Mouse (Mus musculus) retina, adult 2 months (tissue): ENCODE data around the gene Nxph4.

Source experiments
- DNase-seq: peaks from one replicate; pipeline ENCODE4 v3.0.0-alpha.2; 2012; ENCODE audit warnings: low read depth, low spot score

Nxph4 gene

GRCm38 (mm10) chr10:127515271-127515982 is 18.9 kb downstream of the Nxph4 start:
- DNase-seq: no peak

DNA sequence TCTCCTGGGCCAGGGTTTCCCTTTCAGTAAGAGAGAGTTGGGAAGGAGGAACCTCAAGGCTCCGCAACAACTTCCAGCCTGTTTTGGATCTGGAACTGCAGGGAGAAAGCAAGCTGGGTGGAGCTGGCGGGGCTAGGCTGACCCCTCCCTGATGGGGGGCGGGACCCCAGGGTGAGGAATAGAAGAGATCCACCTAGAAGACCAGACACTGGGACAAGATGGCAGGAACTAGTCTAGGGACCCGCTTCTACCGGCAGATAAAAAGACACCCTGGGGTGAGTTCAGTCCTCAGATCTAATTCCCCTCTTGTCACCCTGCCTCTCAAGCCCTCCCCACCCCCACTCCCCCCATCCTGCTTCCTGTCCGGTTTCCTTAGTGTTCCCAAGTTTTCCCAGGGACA is 19.6 kb downstream of the Nxph4 start, which contains the start of gene Ndufa4l2:
Gene Ndufa4l2, plus strand, starts transcription at position 204 of the 400 bp plus-strand sequence.
- DNase-seq: no peak

DNA sequence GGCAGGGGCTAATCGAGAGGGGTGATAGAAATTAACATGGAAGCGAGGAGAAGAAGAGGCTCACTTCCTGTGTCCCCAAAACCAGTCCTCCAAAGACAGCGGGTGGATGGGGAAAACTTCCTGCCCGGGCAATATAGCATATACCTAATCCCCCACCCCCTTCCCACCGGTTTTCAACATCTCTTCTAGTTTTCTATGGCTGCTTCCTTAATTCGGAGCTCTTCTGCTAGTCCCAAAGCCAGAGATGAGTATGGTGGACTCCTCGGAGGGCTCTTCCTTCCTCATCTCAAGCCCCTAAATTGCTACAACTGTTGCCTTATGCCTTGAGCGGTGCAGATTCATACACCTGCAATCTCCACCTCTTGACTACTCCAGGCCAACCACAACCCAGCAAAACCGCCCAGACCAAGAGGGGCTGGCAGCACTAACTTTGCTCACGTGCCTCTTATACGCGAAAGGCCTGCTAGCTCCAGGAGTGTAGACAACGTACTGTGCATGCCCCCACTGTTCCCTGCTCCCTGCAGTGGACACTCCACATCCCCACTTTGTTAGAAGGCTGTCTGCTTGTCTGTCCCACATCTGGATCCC is 20.2 kb downstream of the Nxph4 start:
- DNase-seq: no peak

GRCm38 (mm10) chr10:127513501-127514091 is 20.8 kb downstream of the Nxph4 start:
- DNase-seq: no peak

GRCm38 (mm10) chr10:127512813-127513212 is 21.5 kb downstream of the Nxph4 start:
- DNase-seq: peak; percentile 82

GRCm38 (mm10) chr10:127512307-127512666 is 22.1 kb downstream of the Nxph4 start:
- DNase-seq: no peak

DNA sequence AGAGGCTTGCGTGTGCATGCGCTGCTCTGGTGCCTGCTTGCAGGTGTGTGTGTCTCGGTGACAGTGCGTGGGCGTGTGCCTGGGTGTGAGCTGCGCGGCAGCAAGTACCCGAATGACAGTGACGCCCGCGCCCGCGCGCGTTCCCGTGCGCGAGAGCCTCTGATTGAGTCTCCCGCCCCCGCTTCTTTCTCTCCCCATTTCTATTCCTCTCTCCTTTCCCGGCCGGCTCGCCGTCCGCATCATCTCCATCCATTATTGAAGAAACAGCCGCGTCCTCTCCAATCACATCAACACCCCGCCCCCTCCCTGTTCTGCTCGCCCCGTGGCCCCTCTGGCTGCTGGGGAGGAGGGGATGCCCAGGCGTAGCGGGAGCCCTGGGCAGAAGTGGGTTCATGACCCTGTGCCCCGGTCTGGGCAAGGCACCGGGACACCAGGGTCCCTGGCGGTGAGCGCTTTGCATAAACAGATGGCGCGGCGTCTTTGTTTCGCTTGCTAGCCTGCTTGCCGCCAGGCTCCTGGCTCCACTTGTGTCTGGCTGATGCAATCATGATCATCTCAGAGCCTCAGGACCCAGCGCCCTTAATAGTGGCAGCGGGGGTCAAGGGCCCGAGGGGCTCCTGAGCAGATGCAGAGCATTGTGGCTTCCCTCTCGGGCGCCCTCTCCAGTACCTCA is 22.6 kb downstream of the Nxph4 start:
- no peak for DNase-seq

DNA sequence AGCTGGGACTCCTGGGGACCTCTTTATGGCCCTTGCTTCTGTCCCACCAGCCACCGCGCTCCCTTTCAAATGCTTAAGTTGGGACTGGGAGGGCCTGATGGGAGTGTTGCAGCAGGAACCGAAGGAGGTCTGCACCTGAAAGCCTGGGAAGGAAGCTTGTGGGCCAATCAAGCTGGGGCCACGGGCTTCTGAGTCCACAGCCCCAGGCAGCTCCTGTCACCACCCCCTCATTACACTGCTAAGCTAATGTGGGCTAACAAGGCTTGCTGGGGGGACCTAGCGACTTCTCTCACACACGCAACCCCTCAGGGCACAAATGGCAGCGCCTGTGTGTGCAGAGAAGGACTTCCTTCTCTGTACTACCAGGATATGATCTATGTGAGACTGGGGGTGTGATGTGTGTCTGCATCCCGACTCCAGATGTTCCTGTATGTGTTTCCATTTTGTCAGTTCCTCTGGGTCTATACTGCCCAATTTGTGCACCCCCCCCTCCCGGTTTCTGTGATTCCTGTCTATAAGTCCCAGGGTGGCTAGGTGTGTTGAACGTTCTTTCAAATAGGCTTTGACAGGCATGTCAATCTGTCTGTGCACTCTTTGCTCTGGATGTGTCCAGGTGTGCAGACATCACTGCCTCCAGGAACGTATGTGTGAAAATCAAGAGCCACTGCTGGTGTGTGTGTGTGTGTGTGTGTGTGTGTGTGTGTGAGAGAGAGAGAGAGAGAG is 23.3 kb downstream of the Nxph4 start:
- no peak for DNase-seq

- DNase-seq: no peak
Observed at GRCm38 (mm10) chr10:127509837-127510701, 24.3 kb downstream of the Nxph4 start.

GRCm38 (mm10) chr10:127509051-127509836 is 25.1 kb downstream of the Nxph4 start:
- peak; percentile 86 for DNase-seq

- DNase-seq: no peak
Observed at GRCm38 (mm10) chr10:127508239-127508638, 26.1 kb downstream of the Nxph4 start.

DNA sequence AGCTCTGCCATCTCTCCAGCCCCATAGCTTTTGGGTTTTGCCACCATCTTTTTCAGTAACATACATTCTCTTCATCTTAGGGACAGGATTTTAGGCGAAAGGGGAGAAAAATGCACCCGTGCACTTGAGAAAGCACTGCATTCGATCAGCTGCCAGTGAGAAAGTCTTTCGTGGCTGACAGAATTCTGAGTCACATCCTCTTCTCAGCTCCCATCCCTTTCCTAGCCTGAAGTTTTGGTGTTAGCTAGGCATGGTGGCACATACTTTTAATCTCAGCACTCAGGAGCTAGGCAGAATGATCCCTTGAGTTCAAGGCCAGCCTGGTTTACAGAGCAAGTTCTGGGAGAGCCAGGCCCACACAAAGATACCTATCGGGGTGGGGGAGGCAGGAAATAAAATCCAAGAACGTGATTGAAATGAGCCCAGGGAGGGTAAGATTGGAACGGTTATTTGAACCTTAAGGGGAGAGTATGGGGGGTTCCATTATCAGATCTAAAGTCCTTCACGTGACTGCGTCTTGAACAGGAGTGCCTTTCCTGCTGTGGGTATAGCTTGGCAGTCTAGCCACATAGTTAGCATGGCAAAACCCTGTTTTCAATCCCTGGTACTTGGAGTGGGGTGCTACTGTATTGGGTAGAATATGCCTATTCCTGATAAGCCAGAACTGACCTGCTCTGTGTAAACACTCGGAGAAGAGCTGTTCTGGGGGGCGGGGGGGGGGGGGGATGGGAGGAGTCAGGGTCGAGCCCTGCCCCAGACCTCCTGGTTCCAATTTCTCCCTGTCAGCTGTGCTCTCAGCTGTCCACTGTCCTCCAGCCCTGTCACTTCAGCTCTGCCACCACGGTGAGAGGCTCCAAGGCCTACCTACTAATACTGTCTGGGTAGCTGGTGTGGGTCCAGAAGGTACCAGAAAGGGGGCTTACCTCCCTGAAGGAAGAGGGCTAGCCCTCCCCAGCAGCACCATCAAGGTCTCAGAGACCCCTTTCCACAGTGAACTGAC is 33.2 kb downstream of the Nxph4 start, which contains the start of gene Stac3:
Gene Stac3, plus strand, starts transcription at position 793 of the 1,000 bp plus-strand sequence.
- no peak for DNase-seq

DNA sequence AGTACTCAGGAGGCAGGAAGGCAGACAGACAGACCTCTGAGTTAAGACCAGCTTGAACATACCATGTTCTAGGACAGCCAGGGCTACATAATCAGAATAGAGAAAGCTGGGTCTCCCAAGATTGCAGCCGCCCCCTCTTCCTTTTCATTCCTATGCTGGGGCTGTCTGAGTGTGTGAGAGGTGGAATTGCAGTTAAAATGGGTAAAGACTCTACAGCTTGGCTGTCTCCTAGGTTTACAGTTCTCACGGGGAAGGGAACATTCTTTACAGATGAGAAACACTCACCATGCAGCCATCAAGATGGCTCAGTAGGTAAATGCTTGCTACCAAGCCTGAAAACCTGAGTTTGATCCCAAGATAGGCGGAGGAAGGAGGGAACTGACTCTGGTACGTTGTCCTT is 34.3 kb downstream of the Nxph4 start:
- no peak for DNase-seq

GRCm38 (mm10) chr10:127499516-127499915 is 34.8 kb downstream of the Nxph4 start:
- no peak for DNase-seq

- DNase-seq: no peak
Observed at GRCm38 (mm10) chr10:127496156-127496555, 38.2 kb downstream of the Nxph4 start.

- no peak for DNase-seq
Observed at GRCm38 (mm10) chr10:127492118-127492517, 42.2 kb downstream of the Nxph4 start.

DNA sequence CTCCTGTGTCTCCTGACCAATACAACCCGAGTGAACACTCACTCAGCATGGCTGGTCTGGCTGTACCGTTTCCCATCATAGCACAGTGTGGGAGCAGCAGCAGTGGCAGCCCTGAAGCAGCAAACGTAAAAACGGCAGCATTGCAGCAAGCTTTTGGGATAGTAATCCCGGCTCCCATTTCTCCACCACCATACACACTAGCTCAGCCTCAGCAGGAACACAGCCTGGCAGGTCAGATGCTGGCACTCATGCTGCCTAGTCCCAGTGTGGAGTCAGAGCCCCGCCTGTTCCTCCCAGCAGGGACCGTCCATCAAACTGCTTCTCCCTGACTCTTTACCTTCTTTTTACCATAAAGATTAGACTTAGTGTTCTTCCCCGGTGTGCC is 43.2 kb downstream of the Nxph4 start:
- DNase-seq: no peak
